Mouse (Mus musculus): Measurements from ENCODE around the gene Med16.
"Not testable (repeated sequence)": the region's sequence is repeated elsewhere in the genome, so short reads cannot be mapped to it uniquely, and the experiment has no call there.

Med16 gene

DNA sequence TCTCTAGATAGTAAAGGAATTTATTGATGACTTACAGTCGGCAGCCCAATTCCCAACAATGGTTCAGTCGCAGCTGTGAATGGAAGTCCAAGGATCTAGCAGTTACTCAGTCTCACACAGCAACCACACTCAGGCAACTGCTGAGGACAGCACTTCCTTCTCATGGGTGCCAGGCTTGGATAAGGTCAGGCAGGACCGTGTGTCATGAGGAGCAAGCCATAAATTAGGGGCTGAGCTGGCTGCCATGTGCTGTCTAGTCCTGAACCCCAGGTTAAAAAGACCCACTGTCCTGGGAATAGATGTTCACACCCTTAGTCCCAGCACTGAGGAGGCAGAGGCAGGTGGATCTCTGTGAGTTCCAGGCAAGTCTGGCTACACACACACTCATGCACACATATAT, 23.8 kb downstream of the Med16 start:
- DNase-seq (ENCODE audit: low spot score), result not testable (repeated sequence)

GRCm38 (mm10) chr10:79884446-79884845, 24.3 kb downstream of the Med16 start:
- DNase-seq (ENCODE audit: low spot score), result no peak

- DNase-seq (ENCODE audit: low spot score), result no peak
Observed at GRCm38 (mm10) chr10:79883297-79884084, 25.2 kb downstream of the Med16 start.

- no peak for DNase-seq (ENCODE audit: low spot score)
Observed at GRCm38 (mm10) chr10:79881981-79882380, 26.7 kb downstream of the Med16 start.

DNA sequence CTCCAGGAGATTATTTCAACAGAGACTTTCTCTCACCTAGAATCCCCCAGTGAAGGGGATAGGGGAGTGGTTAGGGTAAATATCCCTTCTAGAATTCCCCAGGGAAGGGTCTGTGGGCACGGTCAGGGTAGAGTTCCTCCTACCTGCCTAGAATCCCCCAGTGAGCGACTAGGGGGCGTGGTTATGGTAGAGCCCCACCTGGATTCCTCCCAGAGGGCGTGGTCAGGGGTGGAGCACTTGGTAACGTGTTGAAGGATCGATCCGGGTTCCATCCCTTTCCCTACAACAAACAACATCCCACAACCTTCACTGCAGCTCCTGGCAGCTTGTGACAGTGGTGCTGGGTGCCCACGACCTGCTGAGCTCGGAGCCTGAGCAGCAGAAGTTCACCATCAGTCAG, 28.0 kb downstream of the Med16 start:
- DNase-seq (ENCODE audit: low spot score), result no peak

DNA sequence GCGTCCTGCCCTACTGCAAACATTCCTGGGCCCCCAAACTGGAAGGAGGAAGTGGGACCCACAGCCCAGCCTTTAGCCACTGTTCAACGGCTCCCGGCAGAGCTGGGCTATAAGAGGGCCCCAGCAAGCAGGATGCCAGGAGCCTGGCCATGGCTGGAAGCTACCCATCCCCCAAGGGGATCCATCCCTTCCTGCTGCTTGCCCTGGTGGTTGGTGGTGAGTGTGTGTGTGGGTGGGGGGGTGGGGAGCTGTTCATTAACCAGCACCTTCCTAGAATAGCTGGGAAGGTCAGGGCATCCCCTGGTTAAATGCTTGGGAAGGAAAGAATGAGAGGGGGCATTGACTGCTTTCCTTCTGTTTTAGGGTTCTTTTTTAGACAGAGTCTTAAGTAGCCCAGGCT, 29.2 kb downstream of the Med16 start:
- DNase-seq (ENCODE audit: low spot score), result no peak

DNA sequence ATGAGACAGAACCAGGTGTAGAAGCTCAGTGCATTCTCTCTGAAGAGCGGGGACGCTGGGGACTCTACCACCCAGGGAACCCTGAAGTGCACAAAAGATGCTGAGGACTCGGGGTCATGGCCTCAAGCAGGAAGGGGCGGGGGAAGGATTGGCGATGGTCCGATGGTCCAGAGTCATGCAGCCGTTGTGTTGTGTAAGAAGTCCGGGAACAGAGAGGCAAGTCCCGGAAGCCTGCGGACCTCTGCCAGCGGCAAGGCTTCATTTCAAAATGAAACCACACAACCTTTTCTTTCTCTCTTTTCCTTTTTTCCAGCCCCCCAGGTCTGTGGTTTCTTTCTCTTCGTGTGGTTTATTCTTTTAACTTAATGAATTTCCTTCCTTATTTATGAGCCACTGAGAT, 31.0 kb downstream of the Med16 start:
- no peak for DNase-seq (ENCODE audit: low spot score)

- no peak for DNase-seq (ENCODE audit: low spot score)
Observed at GRCm38 (mm10) chr10:79877174-79877573, 31.5 kb downstream of the Med16 start.

DNA sequence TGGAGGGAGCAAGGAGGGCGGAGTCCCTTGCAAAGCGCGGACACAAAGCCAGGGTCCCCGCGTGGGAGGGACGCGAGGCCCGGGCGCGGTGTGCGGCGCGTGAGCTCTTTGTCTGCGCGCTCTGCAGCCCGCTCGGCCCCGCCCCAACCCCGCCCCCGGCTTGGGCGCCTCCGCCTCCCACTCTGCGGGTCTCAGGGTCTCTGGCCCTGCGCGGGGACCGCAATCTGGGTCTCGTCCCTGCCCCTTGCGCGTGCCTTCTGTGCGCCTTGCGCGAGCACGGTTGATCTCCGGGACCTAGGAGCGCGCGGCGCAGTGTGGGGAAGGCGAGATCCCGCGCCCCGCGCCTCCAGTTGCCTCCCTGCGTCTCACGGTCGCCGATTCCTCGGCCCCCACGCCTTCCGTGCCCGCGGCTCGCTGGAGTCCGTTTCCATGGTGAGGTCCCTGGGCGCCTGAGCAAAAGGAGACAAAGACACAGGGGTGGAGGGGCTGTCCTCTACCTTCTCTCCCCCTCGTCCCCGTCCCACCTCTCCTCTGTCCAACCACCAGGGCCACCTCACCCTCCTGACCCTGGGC, 34.3 kb downstream of the Med16 start, which contains the start of the genes Prtn3 and Plppr3:
Gene Prtn3 (plus strand): TSS at position 187 of the 573 bp plus-strand sequence.
Gene Plppr3 (minus strand): TSS at position 345 of the 573 bp plus-strand sequence.
- DNase-seq (ENCODE audit: low spot score), result no peak

DNA sequence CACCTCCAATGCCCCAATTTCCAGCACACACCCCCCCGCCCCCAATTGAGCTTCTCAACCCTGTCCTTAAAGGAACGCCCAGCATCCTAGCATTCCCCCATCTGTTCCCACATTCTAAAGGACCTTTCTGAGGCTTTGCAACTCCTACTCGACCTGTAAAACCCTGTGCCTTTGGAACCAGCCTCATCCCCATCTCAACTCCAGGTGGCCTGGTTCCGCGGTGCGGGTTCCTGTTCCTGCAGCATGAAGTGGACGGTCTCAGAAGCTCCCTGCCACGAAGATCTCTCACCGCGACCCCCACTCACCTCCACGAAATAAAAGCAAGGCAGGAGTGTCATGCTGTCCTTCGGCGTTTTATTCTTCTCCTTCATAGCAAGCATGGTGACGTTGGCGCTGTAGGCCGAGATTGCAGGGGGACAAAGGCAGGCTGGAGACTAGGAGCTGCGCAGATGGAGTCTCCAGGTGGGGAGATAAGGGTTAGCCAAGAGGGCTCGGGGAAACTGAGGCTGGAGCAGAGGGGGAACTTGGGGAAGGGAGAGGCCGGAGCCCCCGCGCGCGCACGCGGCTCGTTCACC, 34.9 kb downstream of the Med16 start:
- no peak for DNase-seq (ENCODE audit: low spot score)

DNA sequence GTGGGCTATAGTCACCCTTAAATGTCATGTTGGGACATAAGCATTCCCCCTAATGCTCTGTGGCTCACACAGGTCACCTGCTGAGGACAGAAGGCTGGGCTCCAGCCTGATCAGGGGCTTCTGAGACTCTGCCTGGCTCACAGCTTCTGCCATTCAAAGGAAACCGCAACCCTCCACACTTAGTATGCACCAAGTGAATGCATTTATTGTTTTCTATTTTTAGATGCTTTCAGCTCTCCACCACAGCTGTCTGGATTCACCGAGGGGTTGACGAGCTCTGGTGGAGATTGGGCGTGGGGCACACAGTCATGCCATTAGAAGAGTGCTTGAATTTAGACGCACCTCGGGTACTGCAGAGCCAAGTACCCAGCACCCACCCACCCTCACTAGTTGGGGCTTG, 35.4 kb downstream of the Med16 start:
- no peak for DNase-seq (ENCODE audit: low spot score)

- DNase-seq (ENCODE audit: low spot score), result no peak
Observed at GRCm38 (mm10) chr10:79872862-79873261, 35.9 kb downstream of the Med16 start.

DNA sequence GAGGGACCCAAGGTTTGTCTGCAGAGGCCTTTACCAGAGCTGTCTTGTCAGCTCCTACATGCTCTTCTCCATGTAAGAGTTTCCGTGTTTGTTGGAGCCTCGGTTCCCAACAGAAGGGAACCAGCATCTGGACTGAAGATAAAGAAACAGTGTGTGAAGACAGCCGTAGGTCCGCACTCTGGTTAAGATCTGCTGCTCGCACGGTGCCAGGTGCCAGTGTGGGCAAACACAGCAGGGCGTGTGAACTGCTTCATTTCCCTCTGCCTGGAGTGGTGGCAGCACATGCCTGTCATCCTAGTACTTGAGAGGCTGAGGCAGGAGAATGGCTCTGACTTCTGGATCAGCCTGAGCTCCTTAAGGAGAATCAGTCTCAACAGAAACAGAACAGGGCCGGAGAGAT, 36.9 kb downstream of the Med16 start:
- DNase-seq (ENCODE audit: low spot score), result no peak

GRCm38 (mm10) chr10:79866601-79867000, 42.1 kb downstream of the Med16 start:
- no peak for DNase-seq (ENCODE audit: low spot score)

GRCm38 (mm10) chr10:79865801-79866295, 42.9 kb downstream of the Med16 start:
- no peak for DNase-seq (ENCODE audit: low spot score)

- DNase-seq (ENCODE audit: low spot score), result no peak
Observed at GRCm38 (mm10) chr10:79865189-79865601, 43.5 kb downstream of the Med16 start.

DNA sequence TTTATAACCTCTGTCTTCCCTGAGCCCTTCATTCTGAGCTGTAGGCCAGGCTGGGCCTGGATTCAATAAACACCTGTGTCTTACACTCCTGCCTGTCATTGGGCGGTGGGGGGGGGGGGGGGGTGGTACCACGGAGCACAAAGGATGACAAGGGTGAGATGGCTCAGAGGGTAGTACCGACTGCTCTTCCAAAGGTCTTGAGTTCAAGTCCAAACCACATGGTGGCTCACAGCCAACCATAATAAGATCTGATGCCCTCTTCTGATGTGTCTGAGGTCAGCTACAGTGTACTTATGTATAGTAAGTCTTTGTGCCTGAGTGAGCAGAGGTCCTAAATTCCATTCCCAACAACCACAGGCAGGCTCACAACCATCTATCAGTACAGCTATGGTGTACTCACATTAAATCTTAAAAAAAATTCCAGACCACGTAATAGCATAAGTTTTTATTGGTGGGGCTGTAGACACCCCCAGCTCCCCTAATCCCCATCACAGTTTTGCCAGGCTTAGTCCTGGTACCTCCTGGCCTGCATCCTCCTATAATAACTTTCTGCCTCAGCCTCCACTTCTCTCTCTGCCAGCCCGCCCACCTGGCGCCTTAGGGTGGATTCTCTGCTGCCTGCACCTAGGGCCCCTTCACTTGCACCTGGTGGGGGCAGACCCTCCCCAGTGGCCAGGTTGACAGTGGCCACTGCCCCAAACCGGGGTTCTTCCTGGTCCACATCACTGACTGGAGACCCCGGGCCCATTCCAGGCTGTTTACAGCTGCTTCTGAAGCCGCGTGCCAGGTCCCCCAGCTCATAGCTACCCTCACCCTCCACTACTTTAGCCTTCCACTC, 44.2 kb downstream of the Med16 start:
- DNase-seq (ENCODE audit: low spot score), result no peak

GRCm38 (mm10) chr10:79862925-79863324, 45.8 kb downstream of the Med16 start:
- no peak for DNase-seq (ENCODE audit: low spot score)

DNA sequence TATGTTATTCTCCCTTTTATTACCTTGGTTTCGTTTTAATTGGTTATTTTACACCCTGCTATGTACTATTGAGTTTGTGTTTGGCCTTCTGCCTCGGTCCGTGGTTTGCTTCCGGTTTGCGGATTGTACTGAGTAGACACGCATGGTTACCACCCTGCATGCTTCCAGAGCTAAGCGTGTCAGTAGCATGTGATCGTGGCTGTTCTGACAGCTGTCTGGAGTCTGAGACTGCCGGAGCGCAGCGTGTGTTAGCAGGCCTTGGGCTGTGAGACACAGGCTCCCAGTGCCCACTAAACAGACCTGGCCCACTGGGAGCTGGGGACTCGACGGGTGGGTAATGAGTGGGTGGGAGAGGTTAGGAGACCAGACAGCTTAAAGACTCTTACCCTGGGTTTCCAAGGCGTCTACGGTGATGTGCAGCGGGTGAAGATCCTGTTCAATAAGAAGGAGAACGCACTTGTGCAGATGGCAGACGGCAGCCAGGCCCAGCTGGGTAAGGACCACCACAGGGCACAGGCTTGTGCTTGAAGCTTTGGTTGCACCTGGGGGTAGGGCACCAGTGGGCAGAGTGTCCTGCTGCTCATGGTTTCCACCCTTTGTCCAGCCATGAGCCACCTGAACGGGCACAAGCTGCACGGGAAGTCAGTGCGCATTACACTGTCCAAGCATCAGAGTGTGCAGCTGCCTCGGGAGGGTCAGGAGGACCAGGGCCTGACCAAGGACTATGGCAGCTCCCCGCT, 46.5 kb downstream of the Med16 start:
- no peak for DNase-seq (ENCODE audit: low spot score)

- DNase-seq (ENCODE audit: low spot score), result no peak
Observed at GRCm38 (mm10) chr10:79861230-79862048, 47.3 kb downstream of the Med16 start.

Data from urinary bladder, postnatal 10 days (tissue).